Mouse (Mus musculus): ENCODE data around the gene Pitpnc1.

DNA sequence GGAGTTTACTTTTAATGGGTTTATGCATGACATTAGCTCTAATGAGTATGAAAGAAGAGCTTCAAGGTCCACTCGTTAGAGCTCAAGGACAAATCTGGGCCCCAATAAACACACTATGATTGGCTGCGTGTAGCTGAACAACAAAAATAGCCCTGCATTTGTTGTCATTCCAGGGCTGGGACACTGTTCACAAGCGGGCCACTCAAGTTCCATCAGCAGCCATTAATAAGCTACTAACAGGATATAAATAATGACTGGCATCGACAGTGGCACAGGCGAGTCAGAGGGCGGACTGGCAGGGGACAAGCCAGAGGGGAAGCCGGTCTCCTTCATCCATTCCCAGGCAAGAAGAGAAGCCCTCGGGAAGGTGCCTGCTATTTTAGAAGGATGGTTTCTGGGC, 219.6 kb downstream of the Pitpnc1 start:
- no peak for TF ChIP-seq CTCF (IDR thresholded peaks at IDR 0.05; ENCODE audit: borderline replicate concordance, insufficient read depth, low read depth, low read length)
- TF ChIP-seq POLR2A (IDR thresholded peaks at IDR 0.05; ENCODE audit: borderline replicate concordance, insufficient read depth, low read length), result no peak
